Mouse (Mus musculus) activated CD4-positive, CD25-positive, alpha-beta regulatory T cell, adult 9 weeks (primary cell): Measurements from ENCODE around the gene Arhgef1. TPM values are rescaled to one million over a fixed set of nuclear protein-coding genes. Genes with fewer than 3 reads are reported as not detected.

Source experiments
- polyA plus RNA-seq: library from polyadenylated mRNA; unstranded; fragments of 100-300 nt; shearing (Covaris generic); gene quantifications from one replicate; pipeline ENCODE4 v1.2.1, GENCODE M21; 2017

Arhgef1 gene
- 843 TPM for polyA plus RNA-seq

GRCm38 (mm10) chr7:24902630-24903443 is at the start of gene Arhgef1:
TSS of gene Arhgef1 (plus strand) at chr7:24902912.

GRCm38 (mm10) chr7:24861913-24862312 is 40.8 kb upstream of the Arhgef1 start, which contains the start of gene Gm9844:
TSS of gene Gm9844 (plus strand) at chr7:24862213.

GRCm38 (mm10) chr7:24869532-24870165 is 33.1 kb upstream of the Arhgef1 start, which contains the start of the genes Lypd4 and Dmrtc2:
TSS of gene Lypd4 (minus strand) at chr7:24869941.
TSS of gene Dmrtc2 (plus strand) at chr7:24870057.

GRCm38 (mm10) chr7:24883896-24884692 is 18.6 kb upstream of the Arhgef1 start, which contains the start of gene Rps19:
TSS of gene Rps19 (plus strand) at chr7:24884371.

GRCm38 (mm10) chr7:24897224-24897623 is 5.5 kb upstream of the Arhgef1 start, which contains the start of gene Cd79a:
TSS of gene Cd79a (plus strand) at chr7:24897381.

GRCm38 (mm10) chr7:24944257-24944950 is 41.7 kb downstream of the Arhgef1 start, which contains the start of gene Gm4881:
TSS of gene Gm4881 (minus strand) at chr7:24944494.

GRCm38 (mm10) chr7:24971972-24972893 is 69.5 kb downstream of the Arhgef1 start, which contains the start of gene Rabac1:
TSS of gene Rabac1 (minus strand) at chr7:24972754.

Other genes with a start within 250 kb of the Arhgef1 start
- gene Tex101, start 226.2 kb upstream of the Arhgef1 start, polyA plus RNA-seq: not detected
- gene BC049730, start 193.7 kb upstream of the Arhgef1 start, polyA plus RNA-seq: not detected
- not detected for gene Gm4763, start 176.0 kb upstream of the Arhgef1 start, polyA plus RNA-seq
- not detected for gene Cd177, start 142.6 kb upstream of the Arhgef1 start, polyA plus RNA-seq
- gene Ceacam10, start 125.7 kb upstream of the Arhgef1 start, polyA plus RNA-seq: not detected
- 24.6 TPM for gene Gm9844, start 40.7 kb upstream of the Arhgef1 start, polyA plus RNA-seq
- gene Lypd4, start 33.0 kb upstream of the Arhgef1 start, polyA plus RNA-seq: not detected
- not detected for gene Dmrtc2, start 32.9 kb upstream of the Arhgef1 start, polyA plus RNA-seq
- gene Rps19, start 18.5 kb upstream of the Arhgef1 start, polyA plus RNA-seq: 5,353 TPM
- gene Cd79a, start 5.5 kb upstream of the Arhgef1 start, polyA plus RNA-seq: 7.1 TPM
- gene Gm4881, start 41.6 kb downstream of the Arhgef1 start, polyA plus RNA-seq: not detected
- 619 TPM for gene Rabac1, start 69.8 kb downstream of the Arhgef1 start, polyA plus RNA-seq
- 7.6 TPM for gene Atp1a3, start 103.0 kb downstream of the Arhgef1 start, polyA plus RNA-seq
- 5.2 TPM for gene Grik5, start 169.4 kb downstream of the Arhgef1 start, polyA plus RNA-seq
- 34.8 TPM for gene Zfp574, start 169.7 kb downstream of the Arhgef1 start, polyA plus RNA-seq